Mouse (Mus musculus) left cerebral cortex, adult 11 months (tissue): ENCODE measurements at regions not wholly inside any gene's neighbourhood (a gene's known extent, or its start where the extent isn't known, plus 50 kb on each side); places are given as distances from the start of the nearest gene placed in this dataset.

Experiments used
- DNase-seq: peaks from one replicate; pipeline ENCODE4 v3.0.0; 2022; ENCODE audit warnings: low spot score

GRCm38 (mm10) chr2:138640654-138641053 lies 384.3 kb downstream of the Btbd3 start:
- no peak for DNase-seq

GRCm38 (mm10) chr2:138641335-138641734 lies 385.0 kb downstream of the Btbd3 start:
- no peak for DNase-seq

- no peak for DNase-seq
Observed at GRCm38 (mm10) chr2:138648616-138649015, 392.3 kb downstream of the Btbd3 start.

- no peak for DNase-seq
Observed at GRCm38 (mm10) chr2:138659376-138659775, 403.0 kb downstream of the Btbd3 start.

GRCm38 (mm10) chr2:138670307-138670706 lies 413.9 kb downstream of the Btbd3 start:
- DNase-seq: no peak

- no peak for DNase-seq
Observed at GRCm38 (mm10) chr2:138674801-138675200, 418.4 kb downstream of the Btbd3 start.

- no peak for DNase-seq
Observed at GRCm38 (mm10) chr2:138675229-138676065, 419.1 kb downstream of the Btbd3 start.

GRCm38 (mm10) chr2:138688140-138688871 lies 431.9 kb downstream of the Btbd3 start:
- DNase-seq: peak; percentile 13

- no peak for DNase-seq
Observed at GRCm38 (mm10) chr2:138689497-138689896, 433.1 kb downstream of the Btbd3 start.

GRCm38 (mm10) chr2:138702783-138703182 lies 446.4 kb downstream of the Btbd3 start:
- DNase-seq: no peak

GRCm38 (mm10) chr2:138703943-138704541 lies 447.7 kb downstream of the Btbd3 start:
- DNase-seq: no peak

GRCm38 (mm10) chr2:138708763-138709162 lies 452.4 kb downstream of the Btbd3 start:
- DNase-seq: peak; percentile 10

- DNase-seq: no peak
Observed at GRCm38 (mm10) chr2:138733846-138734245, 477.5 kb downstream of the Btbd3 start.

GRCm38 (mm10) chr2:138744806-138745205 lies 488.4 kb downstream of the Btbd3 start:
- DNase-seq: no peak

- no peak for DNase-seq
Observed at GRCm38 (mm10) chr2:138760439-138760963, 504.1 kb downstream of the Btbd3 start.

GRCm38 (mm10) chr2:138761400-138761799 lies 505.0 kb downstream of the Btbd3 start:
- DNase-seq: no peak

- no peak for DNase-seq
Observed at GRCm38 (mm10) chr2:138766275-138766842, 510.0 kb downstream of the Btbd3 start.

GRCm38 (mm10) chr2:138783781-138784180 lies 527.4 kb downstream of the Btbd3 start:
- no peak for DNase-seq

GRCm38 (mm10) chr2:138792711-138793450 lies 536.5 kb downstream of the Btbd3 start:
- DNase-seq: peak; percentile 13

- DNase-seq: no peak
Observed at GRCm38 (mm10) chr2:138806196-138806595, 549.8 kb downstream of the Btbd3 start.

- DNase-seq: no peak
Observed at GRCm38 (mm10) chr2:138809767-138810166, 553.4 kb downstream of the Btbd3 start.
